Mouse (Mus musculus) kidney, embryonic 16.5 days (tissue): ENCODE measurements around the gene Tbrg1. TPM values are rescaled to one million over a fixed set of nuclear protein-coding genes. Genes with fewer than 3 reads are reported as not detected.

Experiments used
- ATAC-seq: fragments of 200-750 bp; cut with Nextera tagmentation; 2 replicates; pipeline ENCODE4 v1.8.0; 2017; ENCODE audit warnings: moderate TSS enrichment; ENCODE audit not compliant: low FRiP score, low TSS enrichment
- H3K27ac ChIP-seq: fragments of 300-500 bp; sonication (generic); 2 replicates; pipeline ENCODE4 v1.5.1; 2014; ENCODE audit warnings: low read length
- H3K27me3 ChIP-seq: fragments of 300-500 bp; sonication (generic); 2 replicates; pipeline ENCODE4 v1.6.1; 2014; ENCODE audit warnings: low read length, control low read depth, mixed read lengths; ENCODE audit not compliant: insufficient read depth
- H3K36me3 ChIP-seq: fragments of 300-500 bp; sonication (generic); 2 replicates; pipeline ENCODE4 v1.6.1; 2014; ENCODE audit warnings: low read length, control low read depth, mixed read lengths; ENCODE audit not compliant: insufficient read depth
- H3K4me1 ChIP-seq: fragments of 300-500 bp; sonication (generic); 2 replicates; pipeline ENCODE4 v1.6.1; 2014; ENCODE audit warnings: low read length, control low read depth, mixed read lengths; ENCODE audit not compliant: insufficient read depth
- H3K4me2 ChIP-seq: fragments of 300-500 bp; sonication (generic); replicated peaks from 2 replicates; pipeline ENCODE4 v1.6.1; 2014; ENCODE audit warnings: low read depth, low read length
- H3K4me3 ChIP-seq: fragments of 300-500 bp; sonication (generic); 2 replicates; pipeline ENCODE4 v1.5.1; 2014; ENCODE audit warnings: mild to moderate bottlenecking, low read length
- H3K9ac ChIP-seq: fragments of 300-500 bp; sonication (generic); replicated peaks from 2 replicates; pipeline ENCODE4 v1.6.1; 2014; ENCODE audit warnings: low read length
- H3K9me3 ChIP-seq: fragments of 300-500 bp; sonication (generic); 2 replicates; pipeline ENCODE4 v1.6.1; 2016; ENCODE audit warnings: low read length, control low read depth
- WGBS: fragments of 180-500 bp; shearing (Covaris S2); extraction: QIAGEN DNeasy Blood & Tissue Kit; methylation state at CpG from one replicate; pipeline ENCODE4 v1.1.7; 2014; 5-methylcytosine and 5-hydroxymethylcytosine counted together
- polyA plus RNA-seq: library from polyadenylated mRNA; unstranded; fragments of >200 nt; fragmentation: Nextera tagmentation; extraction: Ambion mirVana; gene quantifications from 2 replicates; pipeline ENCODE4 v1.2.1, GENCODE M21; 2015

Tbrg1 gene
- polyA plus RNA-seq, 1 experiment from 2014 or later = 147 TPM

GRCm38 (mm10) chr9:37664604-37665003 lies 7.5 kb upstream of the Tbrg1 start:
- no peak overlapping the region for H3K9ac ChIP-seq
- 61% methylated on average over 2 of the region's 2 CpGs for WGBS
- ATAC-seq = no peak

GRCm38 (mm10) chr9:37663210-37663609 lies 6.1 kb upstream of the Tbrg1 start:
- Histone ChIP-seq H3K36me3 (no peaks in the 10 kb centered on the region), H3K27ac (no peak overlapping the region), H3K4me1 (no peaks in the 10 kb centered on the region), H3K9ac (no peak overlapping the region), H3K4me2 (no peak overlapping the region), H3K9me3 (no peaks in the 10 kb centered on the region), H3K27me3 (no peaks in the 10 kb centered on the region), H3K4me3 (no peak overlapping the region)
- WGBS = 78% methylated on average over 1 of the region's 1 CpGs
- ATAC-seq = no peak

More at GRCm38 (mm10) chr9:37664604-37665003, 7.5 kb upstream of the Tbrg1 start:
- Histone ChIP-seq H3K4me3 (no peak overlapping the region), H3K27ac (no peak overlapping the region), H3K4me1 (no peaks in the 10 kb centered on the region), H3K9me3 (no peaks in the 10 kb centered on the region), H3K36me3 (no peaks in the 10 kb centered on the region), H3K27me3 (no peaks in the 10 kb centered on the region), H3K4me2 (no peak overlapping the region)

- 79% methylated on average over 6 of the region's 6 CpGs for WGBS
- H3K36me3 ChIP-seq = peaks cover 1% of the 10 kb centered on the region; the same call in 1 of the 2 replicates
- no peaks in the 10 kb centered on the region for H3K27me3 ChIP-seq
- no peak overlapping the region for H3K9ac ChIP-seq
- H3K4me1 ChIP-seq = peaks cover 10% of the 10 kb centered on the region; the same call in 1 of the 2 replicates
- no peak overlapping the region for H3K4me2 ChIP-seq
- no peak overlapping the region for H3K4me3 ChIP-seq
- ATAC-seq = no peak
- H3K27ac ChIP-seq = no peak overlapping the region
- no peaks in the 10 kb centered on the region for H3K9me3 ChIP-seq
Measured at GRCm38 (mm10) chr9:37659413-37659812, 2.3 kb upstream of the Tbrg1 start.

GRCm38 (mm10) chr9:37656439-37656881 lies 652 bp downstream of the Tbrg1 start:
- ATAC-seq = 0 out of 2 replicates have a peak, but pooled peaks have one; percentile 14
- WGBS = 1% methylated on average over 10 of the region's 10 CpGs

GRCm38 (mm10) chr9:37655961-37656360 lies 1.2 kb downstream of the Tbrg1 start:
- H3K4me3 ChIP-seq = peak overlapping the region; percentile 90
- H3K9me3 ChIP-seq = no peaks in the 10 kb centered on the region
- no peaks in the 10 kb centered on the region for H3K27me3 ChIP-seq
- WGBS = 60% methylated on average over 8 of the region's 8 CpGs
- ATAC-seq = no peak
- no peak overlapping the region for H3K27ac ChIP-seq
- peaks cover 10% of the 10 kb centered on the region; the same call in 1 of the 2 replicates for H3K4me1 ChIP-seq
- peak overlapping the region; percentile 89 for H3K4me2 ChIP-seq
- H3K9ac ChIP-seq = peak overlapping the region; percentile 91; the same call in 1 of the 2 replicates
- H3K36me3 ChIP-seq = peaks cover 31% of the 10 kb centered on the region

More at GRCm38 (mm10) chr9:37656439-37656881, 652 bp downstream of the Tbrg1 start:
- Histone ChIP-seq H3K4me3 (peak overlapping the region; percentile 90), H3K36me3 (peaks cover 26% of the 10 kb centered on the region), H3K4me1 (peaks cover 10% of the 10 kb centered on the region; the same call in 1 of the 2 replicates), H3K9ac (peak overlapping the region; percentile 91), H3K27me3 (no peaks in the 10 kb centered on the region), H3K27ac (peak overlapping the region; percentile 94), H3K9me3 (no peaks in the 10 kb centered on the region), H3K4me2 (peak overlapping the region; percentile 89)

- H3K36me3 ChIP-seq = peaks cover 49% of the 10 kb centered on the region
- H3K4me2 ChIP-seq = no peak overlapping the region
- H3K9ac ChIP-seq = no peak overlapping the region
- no peaks in the 10 kb centered on the region for H3K9me3 ChIP-seq
- no peaks in the 10 kb centered on the region for H3K27me3 ChIP-seq
- no peak overlapping the region for H3K27ac ChIP-seq
- no peak overlapping the region for H3K4me3 ChIP-seq
- 84% methylated on average over 5 of the region's 5 CpGs for WGBS
- ATAC-seq = no peak
- peaks cover 10% of the 10 kb centered on the region; the same call in 1 of the 2 replicates for H3K4me1 ChIP-seq
Measured at GRCm38 (mm10) chr9:37653836-37654235, 3.3 kb downstream of the Tbrg1 start.

- no peak overlapping the region for H3K4me2 ChIP-seq
- no peaks in the 10 kb centered on the region for H3K9me3 ChIP-seq
- H3K4me1 ChIP-seq = no peaks in the 10 kb centered on the region
- H3K9ac ChIP-seq = no peak overlapping the region
- no peak overlapping the region for H3K27ac ChIP-seq
- no peak for ATAC-seq
- peaks cover 64% of the 10 kb centered on the region for H3K36me3 ChIP-seq
- no peaks in the 10 kb centered on the region for H3K27me3 ChIP-seq
- no peak overlapping the region for H3K4me3 ChIP-seq
- WGBS = 95% methylated on average over 5 of the region's 5 CpGs
Measured at GRCm38 (mm10) chr9:37650639-37651038, 6.5 kb downstream of the Tbrg1 start.

- Histone ChIP-seq H3K27ac (no peak overlapping the region), H3K36me3 (peaks cover 36% of the 10 kb centered on the region)
- 84% methylated on average over 3 of the region's 3 CpGs for WGBS
Measured at GRCm38 (mm10) chr9:37646246-37646645, 10.9 kb downstream of the Tbrg1 start.

GRCm38 (mm10) chr9:37638721-37639120 lies 18.4 kb downstream of the Tbrg1 start:
- Histone ChIP-seq H3K4me3 (no peak overlapping the region), H3K36me3 (no peaks in the 10 kb centered on the region), H3K9ac (no peak overlapping the region), H3K27me3 (no peaks in the 10 kb centered on the region), H3K4me1 (no peaks in the 10 kb centered on the region), H3K4me2 (no peak overlapping the region), H3K27ac (no peak overlapping the region), H3K9me3 (no peaks in the 10 kb centered on the region)
- WGBS = 82% methylated on average over 3 of the region's 3 CpGs
- no peak for ATAC-seq

More at GRCm38 (mm10) chr9:37646246-37646645, 10.9 kb downstream of the Tbrg1 start:
- H3K9ac ChIP-seq = no peak overlapping the region
- no peak overlapping the region for H3K4me2 ChIP-seq
- no peaks in the 10 kb centered on the region for H3K27me3 ChIP-seq
- H3K4me3 ChIP-seq = no peak overlapping the region
- no peaks in the 10 kb centered on the region for H3K4me1 ChIP-seq
- no peaks in the 10 kb centered on the region for H3K9me3 ChIP-seq
- no peak for ATAC-seq

- WGBS = 39% methylated on average over 6 of the region's 6 CpGs
- H3K27me3 ChIP-seq = no peaks in the 10 kb centered on the region
- peak; percentile 39; the same call in 1 of the 2 replicates for ATAC-seq
Measured at GRCm38 (mm10) chr9:37636800-37637542, 20.1 kb downstream of the Tbrg1 start.

More at GRCm38 (mm10) chr9:37636800-37637542, 20.1 kb downstream of the Tbrg1 start:
- Histone ChIP-seq H3K4me3 (no peak overlapping the region), H3K9ac (no peak overlapping the region), H3K4me1 (no peaks in the 10 kb centered on the region), H3K27ac (no peak overlapping the region), H3K9me3 (no peaks in the 10 kb centered on the region), H3K4me2 (no peak overlapping the region), H3K36me3 (no peaks in the 10 kb centered on the region)
